Mouse (Mus musculus): ENCODE data around the gene Gm8251. TPM values are rescaled to one million over a fixed set of nuclear protein-coding genes. Genes with fewer than 3 reads are reported as not detected.
A peak's percentile ranks its signal among the peaks of the same experiment; 100 is the strongest.

Gm8251 gene
- total and polyA plus RNA-seq, 3 experiments = 0.08 to 0.34 (median 0.13) TPM

- 0 out of 2 replicates have a peak, but pooled peaks have one; percentile 36 for TF ChIP-seq E2F4 (IDR thresholded peaks at IDR 0.05; ENCODE audit: insufficient replicate concordance, low read depth, low read length)
- 0 out of 2 replicates have a peak, but pooled peaks have one; percentile 48 for TF ChIP-seq TBP (conservative IDR thresholded peaks at IDR 0.05; ENCODE audit: low read depth, low read length)
- TF ChIP-seq NRF1 (IDR thresholded peaks at IDR 0.05; ENCODE audit: low read depth, low read length) = no peak
Observed at GRCm38 (mm10) chr1:44041797-44042554, 19.8 kb downstream of the Gm8251 start (continued).

- Histone ChIP-seq H3K36me3 (replicated peaks in 1 of 2; ENCODE audit: control insufficient read depth in 1 of 2, insufficient read depth in 1 of 2, low read length in 1 of 2) (no peaks in the 10 kb centered on the region), H3K9ac (ENCODE audit: insufficient read depth, low read depth) (no peak overlapping the region), H3K27me3 (replicated peaks) (no peaks in the 10 kb centered on the region), H3K4me2 (ENCODE audit: insufficient read depth, low read depth, poor library complexity, severe bottlenecking) (no peak overlapping the region), H3K4me3 (replicated peaks in 1 of 3; ENCODE audit: low read depth in 2 of 3, low read length in 2 of 3, poor library complexity in 1 of 3) (no peak overlapping the region), H3K27ac (ENCODE audit: insufficient read depth, low read depth) (no peak overlapping the region), H3K79me2 (replicated peaks; ENCODE audit: control insufficient read depth, extremely low read depth, insufficient read depth, poor library complexity, severe bottlenecking) (no peaks in the 10 kb centered on the region), H3K4me1 (ENCODE audit: control insufficient read depth in 1 of 2, insufficient read depth in 2 of 2) (no peaks in the 10 kb centered on the region), H3K9me3 (replicated peaks; ENCODE audit: low read length) (no peaks in the 10 kb centered on the region)
- dilution Hi-C loops (cut with MboI; ENCODE audit: extremely low pct_ligation_motif_present, extremely low pct_unique_long_range_greater_than_20kb, low sequenced_read_pairs) (no loop called here), in situ Hi-C loops (cut with MboI; ENCODE audit: low pct_ligation_motif_present, low pct_unique_long_range_greater_than_20kb, low sequenced_read_pairs) (loop anchor here (25.0 kb wide), 1 partner anchor 271 kb away; no protein-coding TSS in a partner anchor)
- TF ChIP-seq ZMIZ1 (IDR thresholded peaks at IDR 0.05; ENCODE audit: low read depth, low read length) (no peak), IRF4 (IDR thresholded peaks at IDR 0.05; ENCODE audit: low read depth, low read length) (peak; percentile 28; the same call in 1 of the 2 replicates), EP300 (IDR thresholded peaks at IDR 0.05; ENCODE audit: low read length) (0 out of 2 replicates have a peak, but pooled peaks have one; percentile 26)
- DNase-seq (ENCODE audit: extremely low read depth) = no peak
Observed at GRCm38 (mm10) chr1:44032948-44033347, 28.8 kb downstream of the Gm8251 start.

GRCm38 (mm10) chr1:44032213-44032612 is 29.5 kb downstream of the Gm8251 start:
- in situ Hi-C loops (cut with MboI; ENCODE audit: low pct_ligation_motif_present, low pct_unique_long_range_greater_than_20kb, low sequenced_read_pairs) (loop anchor here (25.0 kb wide), 1 partner anchor 270 kb away; no protein-coding TSS in a partner anchor), dilution Hi-C loops (cut with MboI; ENCODE audit: extremely low pct_ligation_motif_present, extremely low pct_unique_long_range_greater_than_20kb, low sequenced_read_pairs) (no loop called here)
- Histone ChIP-seq H3K9me3 (replicated peaks; ENCODE audit: low read length) (no peaks in the 10 kb centered on the region), H3K4me2 (ENCODE audit: insufficient read depth, low read depth, poor library complexity, severe bottlenecking) (peak overlapping the region; percentile 36; the same call in 1 of the 2 replicates), H3K27me3 (replicated peaks) (no peaks in the 10 kb centered on the region), H3K4me3 (replicated peaks in 1 of 3; ENCODE audit: low read depth in 2 of 3, low read length in 2 of 3, poor library complexity in 1 of 3) (no peak overlapping the region), H3K27ac (ENCODE audit: insufficient read depth, low read depth) (no peak overlapping the region), H3K79me2 (replicated peaks; ENCODE audit: control insufficient read depth, extremely low read depth, insufficient read depth, poor library complexity, severe bottlenecking) (no peaks in the 10 kb centered on the region), H3K4me1 (ENCODE audit: control insufficient read depth in 1 of 2, insufficient read depth in 2 of 2) (no peaks in the 10 kb centered on the region), H3K36me3 (replicated peaks in 1 of 2; ENCODE audit: control insufficient read depth in 1 of 2, insufficient read depth in 1 of 2, low read length in 1 of 2) (no peaks in the 10 kb centered on the region), H3K9ac (ENCODE audit: insufficient read depth, low read depth) (no peak overlapping the region)
- DNase-seq (ENCODE audit: extremely low read depth) = no peak
- TF ChIP-seq ZNF384 (IDR thresholded peaks at IDR 0.05; ENCODE audit: low read depth, low read length) (no peak), UBTF (IDR thresholded peaks at IDR 0.05; ENCODE audit: low read depth, low read length) (no peak), TBP (conservative IDR thresholded peaks at IDR 0.05; ENCODE audit: low read depth, low read length) (no peak), HCFC1 (IDR thresholded peaks at IDR 0.05; ENCODE audit: low read depth, low read length) (no peak), GABPA (IDR thresholded peaks at IDR 0.05; ENCODE audit: insufficient replicate concordance, low read depth, low read length) (no peak), MXI1 (IDR thresholded peaks at IDR 0.05; ENCODE audit: low read depth, low read length) (no peak), USF1 (IDR thresholded peaks at IDR 0.05; ENCODE audit: low read depth, low read length) (no peak), TCF12 (IDR thresholded peaks at IDR 0.05; ENCODE audit: low read depth, low read length) (no peak), MYC (IDR thresholded peaks at IDR 0.05; ENCODE audit: low read depth, low read length) (no peak), E2F4 (IDR thresholded peaks at IDR 0.05; ENCODE audit: insufficient replicate concordance, low read depth, low read length) (no peak), NRF1 (IDR thresholded peaks at IDR 0.05; ENCODE audit: low read depth, low read length) (no peak), ETS1 (conservative IDR thresholded peaks at IDR 0.05; ENCODE audit: low read depth, low read length) (no peak), KAT2A (IDR thresholded peaks at IDR 0.05; ENCODE audit: insufficient replicate concordance, low read length) (no peak)

All from CH12.LX (cell line).